Mouse (Mus musculus): ENCODE measurements at regions not wholly inside any gene's neighbourhood (a gene's known extent, or its start where the extent isn't known, plus 50 kb on each side); places are given as distances from the start of the nearest gene placed in this dataset. TPM values are rescaled to one million over a fixed set of nuclear protein-coding genes. Genes with fewer than 3 reads are reported as not detected.
"Not testable (repeated sequence)": the region's sequence is repeated elsewhere in the genome, so short reads cannot be mapped to it uniquely, and the experiment has no call there.

DNA sequence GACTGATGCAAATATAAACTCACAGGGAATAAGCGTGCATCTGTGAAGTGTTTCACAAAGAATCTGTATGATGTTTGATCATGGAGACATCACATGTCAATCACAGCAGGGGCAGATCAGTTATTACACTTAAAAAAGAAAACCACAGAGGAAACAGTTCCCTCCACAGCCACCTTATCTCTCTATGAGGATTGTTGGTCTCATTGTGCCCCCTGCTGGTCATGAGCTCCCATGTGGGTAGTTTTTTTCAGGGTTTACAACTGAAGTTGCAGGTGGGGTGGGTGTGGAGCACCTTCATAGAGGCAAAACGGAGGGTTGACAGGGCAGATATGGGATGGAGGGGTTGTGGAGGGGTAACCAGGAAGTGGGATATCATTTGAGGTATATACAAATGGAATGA is 1043.5 kb downstream of the Adam6a start:
- H3K9me3 ChIP-seq, result peaks cover 26% of the 10 kb centered on the region
- no peak overlapping the region for H3K27ac ChIP-seq (replicated peaks)
- H3K9ac ChIP-seq (replicated peaks), result no peak overlapping the region
- H3K4me2 ChIP-seq (replicated peaks), result no peak overlapping the region
- no peaks in the 10 kb centered on the region for H3K4me1 ChIP-seq
- no peak overlapping the region for H3K4me3 ChIP-seq
- ATAC-seq (ENCODE audit: low FRiP score, low read depth), result no peak
- WGBS, result 63% methylated on average over 2 of the region's 2 CpGs
- H3K27me3 ChIP-seq, result no peaks in the 10 kb centered on the region
- H3K36me3 ChIP-seq, result no peaks in the 10 kb centered on the region

DNA sequence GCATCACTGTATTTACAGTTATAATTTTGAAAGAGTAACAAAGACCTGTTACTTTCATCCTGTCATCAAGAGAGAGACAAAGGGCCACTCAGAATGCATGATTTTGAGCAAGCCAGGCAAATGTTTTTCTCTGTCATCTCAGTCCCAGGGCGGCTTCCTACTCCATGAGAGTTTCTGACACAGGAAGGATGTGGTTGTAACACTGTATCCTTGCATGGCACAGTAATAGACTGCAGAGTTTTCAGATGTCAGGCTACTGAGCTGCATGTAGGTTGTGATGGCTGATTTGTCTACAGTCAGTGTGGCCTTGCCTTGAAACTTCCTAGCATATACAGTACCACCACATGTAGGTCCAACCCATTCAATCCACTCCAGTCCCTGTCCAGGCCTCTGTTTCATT is 1054.0 kb downstream of the Adam6a start:
- WGBS, result 79% methylated on average over 1 of the region's 1 CpGs
- Histone ChIP-seq H3K27ac (replicated peaks) (no peak overlapping the region), H3K36me3 (no peaks in the 10 kb centered on the region), H3K4me1 (no peaks in the 10 kb centered on the region), H3K27me3 (no peaks in the 10 kb centered on the region), H3K4me2 (replicated peaks) (no peak overlapping the region), H3K4me3 (no peak overlapping the region), H3K9ac (replicated peaks) (no peak overlapping the region), H3K9me3 (peaks cover 28% of the 10 kb centered on the region)
- ATAC-seq (ENCODE audit: low FRiP score, low read depth), result no peak

DNA sequence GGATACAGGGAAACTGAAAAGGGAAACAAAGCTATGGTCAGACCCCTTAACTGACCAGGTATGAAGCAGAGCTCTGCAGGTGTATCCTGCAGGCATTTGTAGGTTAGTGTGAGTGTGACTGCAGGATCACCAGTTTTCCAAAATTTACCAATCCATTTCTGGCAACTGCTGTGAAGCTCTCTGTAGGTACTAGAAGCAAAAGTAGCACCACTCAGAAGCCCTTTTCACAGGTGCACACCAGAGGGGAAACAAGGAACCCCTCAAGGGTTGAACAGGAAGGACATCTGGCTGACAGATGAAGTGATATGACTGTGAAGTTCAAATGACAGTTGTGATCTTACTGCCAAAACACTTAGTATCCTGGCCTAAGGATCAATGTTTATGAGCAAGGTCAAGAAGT is 1065.5 kb downstream of the Adam6a start:
- Histone ChIP-seq H3K27me3 (no peaks in the 10 kb centered on the region), H3K9me3 (peaks cover 36% of the 10 kb centered on the region), H3K9ac (replicated peaks) (no peak overlapping the region), H3K4me3 (no peak overlapping the region), H3K27ac (replicated peaks) (no peak overlapping the region), H3K4me1 (no peaks in the 10 kb centered on the region), H3K4me2 (replicated peaks) (no peak overlapping the region), H3K36me3 (no peaks in the 10 kb centered on the region)
- no peak for ATAC-seq (ENCODE audit: low FRiP score, low read depth)

DNA sequence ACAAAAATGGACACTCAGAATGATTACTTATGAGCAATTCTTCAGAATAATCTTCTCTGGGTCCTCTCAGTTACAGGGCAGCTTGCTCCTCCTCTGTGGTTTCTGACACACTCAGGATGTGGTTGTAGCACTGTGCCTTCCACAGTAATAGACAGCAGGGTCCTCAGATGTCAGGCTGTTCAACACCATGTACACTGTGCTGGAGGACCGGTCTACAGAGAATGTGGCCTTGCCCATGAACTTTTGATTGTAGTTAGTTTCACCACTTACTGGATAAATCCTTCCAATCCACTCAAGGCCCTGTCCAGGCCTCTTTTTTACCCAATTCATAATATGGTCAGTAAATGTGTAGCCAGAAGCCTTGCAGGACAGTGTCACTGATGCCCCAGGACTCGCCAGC is 1068.4 kb downstream of the Adam6a start:
- WGBS, result 78% methylated on average over 2 of the region's 2 CpGs
- Histone ChIP-seq H3K4me3 (no peak overlapping the region), H3K27ac (replicated peaks) (no peak overlapping the region), H3K27me3 (no peaks in the 10 kb centered on the region), H3K4me1 (no peaks in the 10 kb centered on the region), H3K9me3 (peaks cover 48% of the 10 kb centered on the region), H3K4me2 (replicated peaks) (no peak overlapping the region), H3K36me3 (no peaks in the 10 kb centered on the region), H3K9ac (replicated peaks) (no peak overlapping the region)
- no peak for ATAC-seq (ENCODE audit: low FRiP score, low read depth)

DNA sequence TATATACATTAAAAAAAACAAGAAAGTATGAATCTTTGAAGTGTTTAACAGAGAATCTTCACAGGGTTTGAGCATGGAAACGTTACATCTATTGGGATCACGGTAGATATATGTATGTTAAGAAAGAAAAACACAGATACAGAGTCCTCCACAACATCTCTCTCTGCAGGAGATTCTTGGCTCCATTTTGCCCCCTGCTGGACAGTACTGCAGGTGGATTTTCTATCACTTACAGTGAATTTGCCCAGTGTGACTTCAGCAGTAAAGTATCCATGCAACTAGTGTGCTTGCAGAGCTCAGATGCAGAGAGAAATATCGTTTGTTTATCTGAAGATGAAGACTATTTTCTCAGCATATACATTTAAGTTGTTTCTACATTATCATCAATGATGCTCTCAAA is 1071.5 kb downstream of the Adam6a start:
- ATAC-seq (ENCODE audit: low FRiP score, low read depth), result no peak
- Histone ChIP-seq H3K9me3 (peaks cover 58% of the 10 kb centered on the region), H3K9ac (replicated peaks) (no peak overlapping the region), H3K36me3 (no peaks in the 10 kb centered on the region), H3K4me1 (no peaks in the 10 kb centered on the region), H3K27ac (replicated peaks) (no peak overlapping the region), H3K4me2 (replicated peaks) (no peak overlapping the region), H3K4me3 (no peak overlapping the region), H3K27me3 (no peaks in the 10 kb centered on the region)
- 69% methylated on average over 3 of the region's 3 CpGs for WGBS

DNA sequence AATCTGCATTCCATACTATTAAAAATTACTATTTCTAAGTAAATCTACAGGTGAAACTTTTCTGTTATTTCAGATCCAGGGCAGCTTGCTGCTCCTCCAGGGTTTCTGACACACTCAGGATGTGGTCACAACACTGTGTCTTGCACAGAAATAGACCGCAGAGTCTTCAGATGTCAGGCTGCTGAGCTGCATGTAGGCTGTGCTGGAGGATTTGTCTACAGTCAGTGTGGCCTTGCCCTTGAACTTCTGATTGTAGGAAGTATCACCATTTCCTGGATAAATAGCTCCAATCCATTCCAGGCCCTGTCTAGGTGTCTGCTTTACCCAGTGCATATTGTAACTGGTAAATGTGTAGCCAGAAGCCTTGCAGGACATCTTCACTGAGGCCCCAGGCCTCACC is 1072.0 kb downstream of the Adam6a start:
- Histone ChIP-seq H3K9me3 (peaks cover 53% of the 10 kb centered on the region), H3K4me1 (no peaks in the 10 kb centered on the region), H3K27me3 (no peaks in the 10 kb centered on the region), H3K4me3 (no peak overlapping the region), H3K36me3 (no peaks in the 10 kb centered on the region), H3K27ac (replicated peaks) (no peak overlapping the region), H3K9ac (replicated peaks) (no peak overlapping the region), H3K4me2 (replicated peaks) (no peak overlapping the region)
- WGBS, result 87% methylated on average over 1 of the region's 1 CpGs
- ATAC-seq (ENCODE audit: low FRiP score, low read depth), result no peak

DNA sequence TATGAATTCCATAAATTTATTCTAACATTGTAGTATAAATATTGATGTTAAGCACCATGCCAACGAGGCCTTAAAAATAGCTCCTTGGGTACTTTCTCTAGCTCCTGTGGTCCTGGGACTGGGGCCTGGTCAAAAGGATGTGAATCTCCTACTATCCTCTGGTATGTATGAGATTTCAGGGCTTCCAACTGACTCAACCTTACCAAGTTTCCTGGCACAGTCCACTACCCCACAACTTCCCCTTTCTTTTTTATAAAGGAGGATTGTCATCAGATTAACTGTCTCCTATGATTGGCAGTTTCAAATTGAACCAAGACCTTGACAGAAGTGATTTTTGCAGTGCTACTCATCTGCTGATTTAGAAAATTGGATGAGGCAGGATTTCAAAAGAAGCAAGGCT is 1097.4 kb downstream of the Adam6a start:
- Histone ChIP-seq H3K9ac (replicated peaks) (no peak overlapping the region), H3K27me3 (no peaks in the 10 kb centered on the region), H3K9me3 (peaks cover 19% of the 10 kb centered on the region), H3K4me1 (no peaks in the 10 kb centered on the region), H3K4me3 (no peak overlapping the region), H3K27ac (replicated peaks) (no peak overlapping the region), H3K4me2 (replicated peaks) (no peak overlapping the region), H3K36me3 (no peaks in the 10 kb centered on the region)
- no peak for ATAC-seq (ENCODE audit: low FRiP score, low read depth)
- 71% methylated on average over 1 of the region's 1 CpGs for WGBS

DNA sequence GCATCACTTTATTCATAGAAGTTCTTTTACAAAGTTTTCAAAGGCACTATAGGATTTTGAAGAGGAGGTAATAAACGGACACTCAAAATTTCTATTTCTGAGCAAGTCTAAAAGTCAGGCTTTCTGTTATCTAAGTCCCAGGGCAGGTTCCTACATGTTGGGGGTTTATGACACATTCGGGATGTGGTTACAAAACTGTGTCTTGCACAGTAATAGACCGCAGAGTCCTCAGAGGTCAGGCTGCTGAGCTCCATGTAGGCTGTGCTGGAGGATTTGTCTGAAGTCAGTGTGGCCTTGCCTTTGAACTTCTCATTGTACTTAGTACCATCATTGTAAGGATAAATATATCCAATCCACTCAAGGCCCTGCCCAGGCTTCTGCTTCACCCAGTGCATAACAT is 1102.7 kb downstream of the Adam6a start:
- Histone ChIP-seq H3K4me1 (no peaks in the 10 kb centered on the region), H3K4me2 (replicated peaks) (no peak overlapping the region), H3K9me3 (peaks cover 22% of the 10 kb centered on the region), H3K27ac (replicated peaks) (no peak overlapping the region), H3K36me3 (no peaks in the 10 kb centered on the region), H3K27me3 (no peaks in the 10 kb centered on the region), H3K4me3 (no peak overlapping the region), H3K9ac (replicated peaks) (no peak overlapping the region)
- no peak for ATAC-seq (ENCODE audit: low FRiP score, low read depth)
- WGBS, result 86% methylated on average over 3 of the region's 3 CpGs

DNA sequence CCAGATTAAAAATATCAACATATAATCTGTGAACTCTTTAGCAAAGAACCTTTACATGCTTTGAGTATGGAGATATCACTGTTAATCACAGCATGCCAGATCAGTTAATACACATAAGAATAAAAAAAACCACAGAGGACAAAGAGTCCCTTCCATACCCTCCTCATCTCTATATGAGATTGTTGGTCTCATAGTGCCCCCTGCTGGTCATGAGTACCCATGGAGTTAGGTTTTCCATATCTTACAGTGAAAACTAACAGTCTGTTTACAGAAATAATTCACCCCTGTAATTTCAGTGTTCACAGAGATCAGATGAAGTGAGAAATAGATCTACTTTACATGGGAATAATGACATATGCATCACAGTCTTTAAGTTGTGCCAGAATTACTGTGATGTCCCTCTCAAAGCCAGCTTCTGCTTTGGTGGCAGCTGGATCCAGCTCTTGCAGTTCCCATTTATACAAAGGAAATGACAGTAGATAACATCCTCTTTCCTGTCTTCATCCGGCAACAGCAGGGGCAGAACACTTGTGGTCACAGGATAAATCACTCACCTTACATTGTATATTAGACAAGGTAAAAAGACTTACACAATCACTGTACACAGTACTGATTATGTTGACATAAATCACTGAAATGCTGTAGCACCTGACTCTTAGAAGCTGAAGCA is 1106.9 kb downstream of the Adam6a start:
- H3K9me3 ChIP-seq; H3K4me3 ChIP-seq; H3K4me2 ChIP-seq (replicated peaks); H3K4me1 ChIP-seq; H3K27me3 ChIP-seq; H3K27ac ChIP-seq (replicated peaks); H3K36me3 ChIP-seq; ATAC-seq (ENCODE audit: low FRiP score, low read depth); H3K9ac ChIP-seq (replicated peaks): not testable (repeated sequence)
- WGBS, result 96% methylated on average over 1 of the region's 1 CpGs

DNA sequence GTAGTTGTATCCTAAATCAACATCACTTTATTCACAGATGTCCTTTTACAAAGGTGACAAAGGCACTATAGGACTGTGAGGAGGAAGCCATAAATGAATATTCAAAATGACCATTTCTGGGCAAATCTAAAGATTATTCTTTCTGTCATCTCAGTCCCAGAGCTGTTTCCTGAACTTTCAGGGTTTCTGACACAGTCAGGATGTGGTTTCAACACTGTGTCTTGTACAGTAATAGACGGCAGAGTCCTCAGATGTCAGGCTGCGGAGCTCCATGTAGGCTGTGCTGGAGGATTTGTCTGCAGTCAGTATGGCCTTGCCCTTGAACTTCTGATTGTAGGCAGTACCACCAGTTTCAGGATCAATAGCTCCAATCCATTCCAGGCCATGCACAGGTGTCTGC is 1113.4 kb downstream of the Adam6a start:
- H3K9ac ChIP-seq (replicated peaks); H3K9me3 ChIP-seq: not testable (repeated sequence)
- WGBS, result 85% methylated on average over 2 of the region's 2 CpGs

More for the DNA sequence above, 1113.4 kb downstream of the Adam6a start:
- H3K27ac ChIP-seq (replicated peaks); H3K27me3 ChIP-seq; H3K36me3 ChIP-seq; H3K4me2 ChIP-seq (replicated peaks); H3K4me1 ChIP-seq; ATAC-seq (ENCODE audit: low FRiP score, low read depth); H3K4me3 ChIP-seq: not testable (repeated sequence)

Small RNA genes lying in the stretch of these regions (microRNA-seq; reads per million reads assigned to microRNA genes)
- gene Mir7094-1 (not detected), gene Mir7094-2 (not detected)

Data from midbrain, embryonic 12.5 days (tissue).